Mouse (Mus musculus): Measurements from ENCODE around the gene Prl8a9. TPM values are rescaled to one million over a fixed set of nuclear protein-coding genes. Genes with fewer than 3 reads are reported as not detected.

The Prl8a9 gene
- not detected in 2 replicates for polyA plus RNA-seq (2015; fragmentation: Nextera tagmentation; extraction: Ambion mirVana)

- Histone ChIP-seq H3K4me2 (no peak within 1 kb of the TSS), H3K4me1 (no peaks in the 10 kb centered on the region), H3K27me3 (replicated peaks) (no peaks in the 10 kb centered on the region), H3K9me3 (no peaks in the 10 kb centered on the region), H3K36me3 (replicated peaks) (no peaks in the 10 kb centered on the region), H3K9ac (no peak within 1 kb of the TSS), H3K4me3 (no peak within 1 kb of the TSS), H3K27ac (no peak within 1 kb of the TSS)
- WGBS: 82% methylated on average over 2 of the region's 2 CpGs
- no peak for ATAC-seq (replicated peaks)
Measured at GRCm38 (mm10) chr13:27564506-27564905, at the start of gene Prl8a9. Gene Prl8a9 (minus strand): TSS chr13:27564606.

GRCm38 (mm10) chr13:27610482-27610881 is 46.1 kb upstream of the Prl8a9 start, which contains the start of gene Prl7b1:
Gene Prl7b1 (minus strand): TSS chr13:27610582.
- no peak within 1 kb of the TSS for H3K4me3 ChIP-seq
- 86% methylated on average over 4 of the region's 4 CpGs for WGBS
- ATAC-seq (replicated peaks): no peak
- no peak within 1 kb of the TSS for H3K4me2 ChIP-seq
- no peak within 1 kb of the TSS for H3K27ac ChIP-seq
- H3K4me1 ChIP-seq: no peaks in the 10 kb centered on the region
- H3K36me3 ChIP-seq (replicated peaks): no peaks in the 10 kb centered on the region
- H3K9me3 ChIP-seq: no peaks in the 10 kb centered on the region
- H3K9ac ChIP-seq: no peak within 1 kb of the TSS
- H3K27me3 ChIP-seq (replicated peaks): no peaks in the 10 kb centered on the region

- Histone ChIP-seq H3K27ac (no peak within 1 kb of the TSS), H3K27me3 (replicated peaks) (no peaks in the 10 kb centered on the region), H3K36me3 (replicated peaks) (no peaks in the 10 kb centered on the region), H3K4me2 (no peak within 1 kb of the TSS), H3K9ac (no peak within 1 kb of the TSS), H3K4me1 (no peaks in the 10 kb centered on the region), H3K4me3 (no peak within 1 kb of the TSS), H3K9me3 (no peaks in the 10 kb centered on the region)
- 79% methylated on average over 2 of the region's 2 CpGs for WGBS
- no peak for ATAC-seq (replicated peaks)
Measured at GRCm38 (mm10) chr13:27582071-27582470, 17.7 kb upstream of the Prl8a9 start, which contains the start of gene Prl8a1. Gene Prl8a1 (minus strand): TSS chr13:27582171.

- H3K27me3 ChIP-seq (replicated peaks): no peaks in the 10 kb centered on the region
- H3K36me3 ChIP-seq (replicated peaks): no peaks in the 10 kb centered on the region
- H3K9me3 ChIP-seq: no peaks in the 10 kb centered on the region
- no peak overlapping the region for H3K4me3 ChIP-seq
- ATAC-seq (replicated peaks): no peak
- no peak overlapping the region for H3K9ac ChIP-seq
- H3K27ac ChIP-seq: no peak overlapping the region
- no peak overlapping the region for H3K4me2 ChIP-seq
- no peaks in the 10 kb centered on the region for H3K4me1 ChIP-seq
Measured at GRCm38 (mm10) chr13:27553336-27553735, 11.1 kb downstream of the Prl8a9 start.

DNA sequence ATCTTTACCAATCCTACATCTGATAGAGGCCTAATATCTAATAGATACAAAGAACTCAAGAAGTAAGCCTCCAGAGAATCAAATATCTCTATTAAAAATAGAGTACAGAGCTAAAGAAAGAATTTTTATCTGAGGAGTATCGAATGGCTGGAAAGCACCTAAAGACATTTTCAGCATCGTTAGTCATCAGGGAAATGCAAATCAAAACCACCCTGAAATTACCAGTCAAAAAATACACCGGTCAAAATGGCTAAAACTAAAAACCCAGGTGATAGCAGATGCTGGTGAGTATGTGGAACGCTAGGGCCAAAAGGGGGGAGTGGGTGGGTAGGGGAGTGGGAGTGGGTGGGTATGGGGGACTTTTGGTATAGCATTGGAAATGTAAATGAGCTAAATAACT is 41.2 kb downstream of the Prl8a9 start:
- H3K4me1 ChIP-seq: no peaks in the 10 kb centered on the region
- no peak overlapping the region for H3K4me3 ChIP-seq
- ATAC-seq (replicated peaks): no peak
- 87% methylated on average over 4 of the region's 4 CpGs for WGBS
- H3K9me3 ChIP-seq: no peaks in the 10 kb centered on the region
- H3K27me3 ChIP-seq (replicated peaks): no peaks in the 10 kb centered on the region
- no peaks in the 10 kb centered on the region for H3K36me3 ChIP-seq (replicated peaks)
- H3K4me2 ChIP-seq: no peak overlapping the region
- no peak overlapping the region for H3K9ac ChIP-seq
- H3K27ac ChIP-seq: no peak overlapping the region

- Histone ChIP-seq H3K4me2 (no peak within 1 kb of the TSS), H3K27ac (no peak within 1 kb of the TSS), H3K27me3 (replicated peaks) (no peaks in the 10 kb centered on the region), H3K9ac (no peak within 1 kb of the TSS), H3K4me1 (no peaks in the 10 kb centered on the region), H3K36me3 (replicated peaks) (no peaks in the 10 kb centered on the region), H3K4me3 (no peak within 1 kb of the TSS), H3K9me3 (no peaks in the 10 kb centered on the region)
- 93% methylated on average over 4 of the region's 4 CpGs for WGBS
- no peak for ATAC-seq (replicated peaks)
Measured at GRCm38 (mm10) chr13:27513117-27513516, 51.3 kb downstream of the Prl8a9 start, which contains the start of gene Prl8a8. Gene Prl8a8 (minus strand): TSS chr13:27513217.

Other genes with a start within 250 kb of the Prl8a9 start
- not detected in 2 replicates for gene Prl8a2, start 218.9 kb downstream of the Prl8a9 start, polyA plus RNA-seq (2015; fragmentation: Nextera tagmentation; extraction: Ambion mirVana)
- not detected in 2 replicates for gene Prl2b1, start 173.8 kb downstream of the Prl8a9 start, polyA plus RNA-seq (2015; fragmentation: Nextera tagmentation; extraction: Ambion mirVana)
- not detected in 2 replicates for gene Prl8a6, start 125.9 kb downstream of the Prl8a9 start, polyA plus RNA-seq (2015; fragmentation: Nextera tagmentation; extraction: Ambion mirVana)
- not detected in 2 replicates for gene Prl8a8, start 51.4 kb downstream of the Prl8a9 start, polyA plus RNA-seq (2015; fragmentation: Nextera tagmentation; extraction: Ambion mirVana)
- gene Prl8a1, start 17.6 kb upstream of the Prl8a9 start, polyA plus RNA-seq (2015; fragmentation: Nextera tagmentation; extraction: Ambion mirVana): not detected in 2 replicates
- not detected in 2 replicates for gene Prl7b1, start 46.0 kb upstream of the Prl8a9 start, polyA plus RNA-seq (2015; fragmentation: Nextera tagmentation; extraction: Ambion mirVana)
- gene Prl7a1, start 77.9 kb upstream of the Prl8a9 start, polyA plus RNA-seq (2015; fragmentation: Nextera tagmentation; extraction: Ambion mirVana): not detected in 2 replicates
- not detected in 2 replicates for gene Prl7a2, start 103.4 kb upstream of the Prl8a9 start, polyA plus RNA-seq (2015; fragmentation: Nextera tagmentation; extraction: Ambion mirVana)
- gene Prl7d1, start 152.1 kb upstream of the Prl8a9 start, polyA plus RNA-seq (2015; fragmentation: Nextera tagmentation; extraction: Ambion mirVana): not detected in 2 replicates
- gene Prl7c1, start 216.2 kb upstream of the Prl8a9 start, polyA plus RNA-seq (2015; fragmentation: Nextera tagmentation; extraction: Ambion mirVana): not detected in 2 replicates
- gene Prl2a1, start 237.0 kb upstream of the Prl8a9 start, polyA plus RNA-seq (2015; fragmentation: Nextera tagmentation; extraction: Ambion mirVana): not detected in 2 replicates